Mouse (Mus musculus) layer of hippocampus, adult 18-20 months (tissue): ENCODE measurements around the gene Dedd2. TPM values are rescaled to one million over a fixed set of nuclear protein-coding genes. Genes with fewer than 3 reads are reported as not detected.

Experiments
- DNase-seq, 2 experiments: peaks; one replicate each; pipeline ENCODE4 v3.0.0; 2022; ENCODE audit warnings: low spot score in 2 of 2
- total RNA-seq, 2 experiments: library from RNA; stranded (reverse); gene quantifications; 2 replicates each; pipeline ENCODE4 v1.2.3; 2021

Gene Dedd2
- total RNA-seq, 2 experiments from 2014 or later, result 26.8 to 29.9 TPM

GRCm38 (mm10) chr7:25219416-25219750 is 1.0 kb downstream of the Dedd2 start:
- DNase-seq, result peak in 1 of 2 experiments; percentile 45

- DNase-seq, result peak in 1 of 2 experiments; percentile 44
These were observed 1.6 kb downstream of the Dedd2 start for GRCm38 (mm10) chr7:25218705-25219415.

GRCm38 (mm10) chr7:25217653-25218395 is 2.6 kb downstream of the Dedd2 start:
- DNase-seq, result no peak

- DNase-seq, result no peak
These were observed 6.2 kb downstream of the Dedd2 start for GRCm38 (mm10) chr7:25214172-25214571.

- no peak for DNase-seq
These were observed 7.3 kb downstream of the Dedd2 start for GRCm38 (mm10) chr7:25213099-25213498.

- DNase-seq, result no peak
These were observed 9.9 kb downstream of the Dedd2 start for GRCm38 (mm10) chr7:25210482-25210881.

GRCm38 (mm10) chr7:25209161-25209622 is 11.2 kb downstream of the Dedd2 start:
- no peak for DNase-seq

- DNase-seq, result no peak
These were observed 14.2 kb downstream of the Dedd2 start for GRCm38 (mm10) chr7:25206094-25206830.

- no peak for DNase-seq
These were observed 14.9 kb downstream of the Dedd2 start for GRCm38 (mm10) chr7:25205355-25206093.

- DNase-seq, result no peak
These were observed 16.8 kb downstream of the Dedd2 start for GRCm38 (mm10) chr7:25203624-25204023.

- no peak for DNase-seq
These were observed 22.9 kb downstream of the Dedd2 start for GRCm38 (mm10) chr7:25197384-25198018.

- DNase-seq, result no peak
These were observed 24.3 kb downstream of the Dedd2 start for GRCm38 (mm10) chr7:25196107-25196506.

GRCm38 (mm10) chr7:25195148-25195547 is 25.3 kb downstream of the Dedd2 start:
- no peak for DNase-seq

GRCm38 (mm10) chr7:25192110-25192509 is 28.3 kb downstream of the Dedd2 start:
- no peak for DNase-seq

- DNase-seq, result no peak
These were observed 29.6 kb downstream of the Dedd2 start for GRCm38 (mm10) chr7:25190806-25191205.

- peak; percentile 81 to 89 for DNase-seq
These were observed 32.5 kb downstream of the Dedd2 start for GRCm38 (mm10) chr7:25187662-25188650.

- DNase-seq, result no peak
These were observed 36.3 kb downstream of the Dedd2 start for GRCm38 (mm10) chr7:25184091-25184490.

GRCm38 (mm10) chr7:25181814-25182213 is 38.6 kb downstream of the Dedd2 start:
- no peak for DNase-seq

GRCm38 (mm10) chr7:25181331-25181790 is 39.1 kb downstream of the Dedd2 start:
- no peak for DNase-seq
